ENCODE assay signal across 10 mouse cellular contexts in genomic region chr17:23661526-23661925, GRCm38 (mm10). TPM values are rescaled to one million over a fixed set of nuclear protein-coding genes. Genes with fewer than 3 reads are reported as not detected.
DNase-seq lines count a peak whose midpoint lies in the region; ATAC-seq and TF ChIP-seq lines count a peak whose summit lies in the region.
"Had no signal": no experiment of that assay in that cellular context is flagged by ENCODE, and none has a peak within 500 bp of the region (broad histone marks: within the 10 kb centered on the region; RNA-seq: fewer than 3 reads in every experiment).

No protein-coding gene starts in this region.

- TF ChIP-seq EP300 in liver, embryonic 14.5 days (IDR thresholded peaks at IDR 0.05; ENCODE audit: low read depth) = no peak

- H3K4me3 ChIP-seq in midbrain, embryonic 10.5 days = no peak overlapping the region
- H3K4me3 ChIP-seq in midbrain, embryonic 13.5 days (replicated peaks) = no peak overlapping the region
- no peak overlapping the region for H3K4me3 ChIP-seq in liver, embryonic 14.5 days (ENCODE audit: insufficient read depth in 1 of 2, low read depth in 2 of 2, low read length in 2 of 2)

- peaks cover 45% of the 10 kb centered on the region for H3K27me3 ChIP-seq in midbrain, embryonic 10.5 days (ENCODE audit: low read depth, poor library complexity, severe bottlenecking)
- peaks cover 53% of the 10 kb centered on the region for H3K27me3 ChIP-seq in midbrain, embryonic 13.5 days
- peaks cover 19% of the 10 kb centered on the region for H3K27me3 ChIP-seq in liver, embryonic 14.5 days (ENCODE audit: control insufficient read depth, insufficient read depth, low read length)

- no peaks in the 10 kb centered on the region for H3K9me3 ChIP-seq in midbrain, embryonic 10.5 days (replicated peaks)
- no peaks in the 10 kb centered on the region for H3K9me3 ChIP-seq in midbrain, embryonic 13.5 days
- H3K9me3 ChIP-seq in liver, embryonic 14.5 days (ENCODE audit: control insufficient read depth, low read length) = no peaks in the 10 kb centered on the region

- peaks cover 6% of the 10 kb centered on the region for H3K36me3 ChIP-seq in midbrain, embryonic 10.5 days
- peaks cover 1% of the 10 kb centered on the region for H3K36me3 ChIP-seq in midbrain, embryonic 13.5 days
- no peaks in the 10 kb centered on the region for H3K36me3 ChIP-seq in liver, embryonic 14.5 days (replicated peaks; ENCODE audit: control insufficient read depth, insufficient read depth, low read depth)

- TF ChIP-seq CTCF in liver, embryonic 14.5 days (IDR thresholded peaks at IDR 0.05; ENCODE audit: low read depth) = peak; percentile 80

- no peak for ATAC-seq in cerebellum, adult (ENCODE audit: insufficient number of reproducible peaks, low FRiP score, low TSS enrichment)
- ATAC-seq in midbrain, embryonic 13.5 days = no peak
- ATAC-seq in liver, embryonic 14.5 days (ENCODE audit: insufficient read depth) = no peak

- H3K4me2 ChIP-seq in midbrain, embryonic 13.5 days (replicated peaks) = no peak overlapping the region
- H3K4me2 ChIP-seq in liver, embryonic 14.5 days (ENCODE audit: low read depth) = no peak overlapping the region

- under 1% methylated on average over 9 of the region's 9 CpGs for WGBS in midbrain, embryonic 10.5 days
- 1% methylated on average over 9 of the region's 9 CpGs for WGBS in midbrain, embryonic 13.5 days
- 0% methylated on average over 9 of the region's 9 CpGs for WGBS in liver, embryonic 14.5 days (ENCODE audit: insufficient replicate concordance)

- DNase-seq in cerebellum, adult 9-11 months = peak; percentile 15
- peak; percentile 48 for DNase-seq in midbrain, embryonic 10.5 days (ENCODE audit: low spot score)
- DNase-seq in liver, embryonic 14.5 days (ENCODE audit: low read depth in 3 of 3, low spot score in 3 of 3) = no peak
- peak; percentile 70 for DNase-seq in testis, postnatal 10 days (ENCODE audit: low spot score)
- no peak for DNase-seq in urinary bladder, postnatal 14 days (ENCODE audit: low spot score)
- no peak for DNase-seq in heart, postnatal 14 days

- H3K27ac ChIP-seq in midbrain, embryonic 10.5 days (replicated peaks) = no peak overlapping the region
- H3K27ac ChIP-seq in midbrain, embryonic 13.5 days = no peak overlapping the region
- H3K27ac ChIP-seq in liver, embryonic 14.5 days = no peak overlapping the region
- H3K27ac ChIP-seq: macrophage had no signal

- intact Hi-C loops in heart, postnatal 14 days (cut with DNase I) = loop anchor here (2.0 kb wide), 1 partner anchor 45 kb away; no protein-coding TSS in a partner anchor

- no peak overlapping the region for H3K9ac ChIP-seq in midbrain, embryonic 13.5 days (replicated peaks)
- no peak overlapping the region for H3K9ac ChIP-seq in liver, embryonic 14.5 days (replicated peaks)

- H3K4me1 ChIP-seq in midbrain, embryonic 10.5 days = peaks cover 8% of the 10 kb centered on the region
- H3K4me1 ChIP-seq in midbrain, embryonic 13.5 days (replicated peaks) = no peaks in the 10 kb centered on the region
- no peaks in the 10 kb centered on the region for H3K4me1 ChIP-seq in liver, embryonic 14.5 days (replicated peaks; ENCODE audit: control insufficient read depth in 2 of 2, insufficient read depth in 2 of 2, low read length in 1 of 2)

RNA-seq across cellular contexts. Expression of gene Bicdl2, which starts 1.2 kb away (rescaled TPM):
- polyA plus RNA-seq in midbrain, embryonic 10.5 days (2016; fragmentation: Nextera tagmentation; extraction: Ambion mirVana) = 0.32 TPM in 1 of 2 replicates, not detected in the other
- polyA plus RNA-seq in midbrain, embryonic 13.5 days (2015; fragmentation: Nextera tagmentation; extraction: Ambion mirVana) = 0.16 TPM in 1 of 2 replicates, not detected in the other
- polyA plus RNA-seq in liver, embryonic 14.5 days (2012; rRNA removed) = 0.02 TPM in 2 replicates
- not detected in 2 replicates for polyA plus RNA-seq in liver, embryonic 14.5 days (2014; fragmentation: Nextera tagmentation; extraction: Ambion mirVana)
- total RNA-seq in heart, postnatal 14 days (2021) = not detected
- total RNA-seq: hematopoietic stem cell, adult 5-6 weeks had no signal
- polyA plus RNA-seq: macrophage had no signal

RNA-seq across cellular contexts. Expression of gene Hcfc1r1, which starts 11.9 kb away (rescaled TPM):
- polyA plus RNA-seq in midbrain, embryonic 10.5 days (2016; fragmentation: Nextera tagmentation; extraction: Ambion mirVana) = 29.5 and 36.4 TPM in 2 replicates
- polyA plus RNA-seq in midbrain, embryonic 13.5 days (2015; fragmentation: Nextera tagmentation; extraction: Ambion mirVana) = 84.9 and 90.9 TPM in 2 replicates
- 11.3 and 15.3 TPM in 2 replicates for polyA plus RNA-seq in liver, embryonic 14.5 days (2012; rRNA removed)
- polyA plus RNA-seq in liver, embryonic 14.5 days (2014; fragmentation: Nextera tagmentation; extraction: Ambion mirVana) = 21.0 and 24.5 TPM in 2 replicates
- total RNA-seq in heart, postnatal 14 days (2021) = 100 to 1,000 TPM; 186 to 198 TPM

RNA-seq across cellular contexts. Expression of gene Thoc6, which starts 12.2 kb away (rescaled TPM):
- 74.2 and 77.3 TPM in 2 replicates for polyA plus RNA-seq in midbrain, embryonic 10.5 days (2016; fragmentation: Nextera tagmentation; extraction: Ambion mirVana)
- polyA plus RNA-seq in midbrain, embryonic 13.5 days (2015; fragmentation: Nextera tagmentation; extraction: Ambion mirVana) = 44.8 and 46.5 TPM in 2 replicates
- 14.8 and 17.2 TPM in 2 replicates for polyA plus RNA-seq in liver, embryonic 14.5 days (2012; rRNA removed)
- 21.4 and 21.5 TPM in 2 replicates for polyA plus RNA-seq in liver, embryonic 14.5 days (2014; fragmentation: Nextera tagmentation; extraction: Ambion mirVana)
- 10 to 100 TPM; 13.5 to 15.9 TPM for total RNA-seq in heart, postnatal 14 days (2021)

RNA-seq across cellular contexts. Expression of gene Tnfrsf12a, which starts 15.7 kb away (rescaled TPM):
- polyA plus RNA-seq in midbrain, embryonic 10.5 days (2016; fragmentation: Nextera tagmentation; extraction: Ambion mirVana) = 3.2 and 3.8 TPM in 2 replicates
- 1.4 and 2.9 TPM in 2 replicates for polyA plus RNA-seq in midbrain, embryonic 13.5 days (2015; fragmentation: Nextera tagmentation; extraction: Ambion mirVana)
- polyA plus RNA-seq in liver, embryonic 14.5 days (2012; rRNA removed) = 1.4 and 1.7 TPM in 2 replicates
- 3.0 and 3.9 TPM in 2 replicates for polyA plus RNA-seq in liver, embryonic 14.5 days (2014; fragmentation: Nextera tagmentation; extraction: Ambion mirVana)
- total RNA-seq in heart, postnatal 14 days (2021) = 10 to 100 TPM; 43.8 to 76.5 TPM

RNA-seq across cellular contexts. Expression of gene Mmp25, which starts 16.4 kb away (rescaled TPM):
- polyA plus RNA-seq in midbrain, embryonic 10.5 days (2016; fragmentation: Nextera tagmentation; extraction: Ambion mirVana) = 0.89 and 1.1 TPM in 2 replicates
- polyA plus RNA-seq in midbrain, embryonic 13.5 days (2015; fragmentation: Nextera tagmentation; extraction: Ambion mirVana) = 1.1 TPM in 2 replicates
- polyA plus RNA-seq in liver, embryonic 14.5 days (2012; rRNA removed) = 0.11 and 0.12 TPM in 2 replicates
- 0.11 TPM in 1 of 2 replicates, not detected in the other for polyA plus RNA-seq in liver, embryonic 14.5 days (2014; fragmentation: Nextera tagmentation; extraction: Ambion mirVana)
- under 1 TPM; 0.10 to 0.24 TPM for total RNA-seq in heart, postnatal 14 days (2021)

Comparison
In these comparisons a context has a peak if more than half of its experiments do, and no peak if none do; other contexts are left out.
1. DNase-seq: peak in cerebellum, adult 9-11 months (single experiment), midbrain, embryonic 10.5 days (single experiment) and testis, postnatal 10 days (single experiment); none in liver, embryonic 14.5 days (0 of 3), urinary bladder, postnatal 14 days (single experiment) and heart, postnatal 14 days (0 of 2).